Mouse (Mus musculus) lung, adult 18-20 months (tissue): ENCODE results near the gene Gm37240.
A peak's percentile ranks its signal among the peaks of the same experiment; 100 is the strongest.

Experiments used
- DNase-seq, 2 experiments: peaks; one replicate each; pipeline ENCODE4 v3.0.0; 2022; ENCODE audit warnings: mixed read lengths in 2 of 2

Gene Gm37240

GRCm38 (mm10) chr3:85564603-85565002 is 322.7 kb downstream of the Gm37240 start:
- DNase-seq = no peak

DNA sequence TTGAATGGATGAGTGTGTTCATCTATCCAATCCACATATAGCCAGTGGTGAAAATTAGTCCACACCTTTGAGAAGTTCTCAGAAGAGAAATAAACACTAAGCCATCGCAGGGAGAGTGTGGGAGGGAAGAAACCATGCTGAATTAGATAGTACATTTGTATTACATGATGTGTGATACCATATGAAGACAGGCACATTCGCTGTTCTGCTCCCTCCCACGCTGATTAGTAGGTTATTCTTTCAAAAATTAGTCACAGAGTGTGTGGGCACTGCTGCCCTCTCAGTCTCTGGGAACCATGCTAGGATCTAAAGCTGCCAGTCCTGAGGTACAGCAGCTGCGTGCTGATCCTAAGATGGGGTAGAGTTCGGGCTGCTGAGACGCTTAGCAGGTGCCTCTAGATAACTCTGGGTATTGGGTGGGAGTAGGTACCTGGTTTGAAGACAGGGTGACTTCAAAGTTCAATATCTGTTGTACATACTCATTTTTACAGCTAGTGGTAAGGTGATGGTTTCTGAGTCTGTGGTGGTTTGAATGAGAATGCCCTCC is 333.5 kb downstream of the Gm37240 start:
- DNase-seq = no peak

- no peak for DNase-seq
Observed at GRCm38 (mm10) chr3:85551352-85551751, 336.0 kb downstream of the Gm37240 start.

- peak in 1 of 2 experiments; percentile 32 for DNase-seq
Observed at GRCm38 (mm10) chr3:85550312-85550711, 337.0 kb downstream of the Gm37240 start.

- DNase-seq = peak; percentile 14 to 19
Observed at GRCm38 (mm10) chr3:85543652-85544051, 343.7 kb downstream of the Gm37240 start.

- no peak for DNase-seq
Observed at GRCm38 (mm10) chr3:85542765-85543164, 344.6 kb downstream of the Gm37240 start.

DNA sequence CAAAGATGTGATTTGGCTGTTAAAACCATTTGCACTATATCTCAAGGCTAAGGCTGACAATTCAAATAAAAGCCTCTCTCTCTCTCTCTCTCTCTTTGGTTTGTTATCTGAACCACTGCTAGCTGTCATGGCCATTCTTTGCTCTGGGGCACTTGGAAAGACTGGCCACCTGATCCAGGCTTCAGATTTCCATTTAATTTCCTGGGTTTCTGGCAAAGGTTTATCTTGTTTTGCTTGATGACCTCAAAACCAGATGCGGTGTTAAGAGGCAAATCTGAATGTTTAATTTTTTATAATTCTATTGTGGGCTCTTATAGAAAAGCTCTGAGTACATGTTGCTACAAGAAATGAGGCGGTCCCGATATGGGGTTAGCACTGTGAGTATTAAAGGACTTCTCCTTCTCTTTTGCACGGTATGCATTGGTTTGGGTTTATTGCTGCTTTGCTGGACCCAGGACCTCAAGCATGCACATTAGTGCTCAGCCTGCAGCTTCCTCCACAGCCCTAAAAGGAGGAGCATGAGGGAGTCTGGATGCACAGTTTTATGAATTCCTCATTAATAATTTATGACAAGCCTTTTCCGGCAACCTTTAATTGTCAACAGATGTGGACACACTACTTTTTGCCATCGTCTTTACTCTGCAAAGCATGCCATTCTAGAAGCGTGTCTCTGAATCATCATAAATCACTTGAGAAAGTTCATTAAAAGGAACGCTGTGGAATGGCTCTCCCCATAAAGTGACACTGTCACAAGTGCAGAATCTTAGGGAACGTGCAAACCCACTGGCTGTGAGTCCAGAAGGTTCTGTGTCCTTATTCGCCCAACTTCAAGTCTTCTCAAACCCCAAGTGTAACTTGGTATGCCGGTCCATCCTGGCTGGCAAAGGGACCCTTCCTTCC is 351.4 kb downstream of the Gm37240 start:
- no peak for DNase-seq

DNA sequence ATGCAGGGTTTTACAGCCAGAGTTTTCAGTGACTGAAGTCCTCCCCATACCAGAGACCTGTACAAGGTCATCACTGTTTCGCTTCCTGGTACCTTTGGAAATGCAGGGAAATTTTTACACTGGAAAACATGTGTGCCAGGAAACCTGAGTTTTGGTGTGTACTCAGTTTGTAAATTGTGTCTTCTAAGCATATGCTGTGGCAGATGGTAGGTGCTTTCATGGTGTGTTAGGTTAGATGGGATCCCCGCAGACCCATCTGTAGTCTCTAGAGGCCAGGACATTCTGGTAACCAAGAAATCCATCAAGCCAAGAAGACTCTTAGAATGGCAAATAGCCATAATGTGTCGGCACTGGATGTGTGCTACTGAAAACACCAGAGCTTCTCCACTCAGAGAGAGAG is 352.3 kb downstream of the Gm37240 start:
- no peak for DNase-seq

DNA sequence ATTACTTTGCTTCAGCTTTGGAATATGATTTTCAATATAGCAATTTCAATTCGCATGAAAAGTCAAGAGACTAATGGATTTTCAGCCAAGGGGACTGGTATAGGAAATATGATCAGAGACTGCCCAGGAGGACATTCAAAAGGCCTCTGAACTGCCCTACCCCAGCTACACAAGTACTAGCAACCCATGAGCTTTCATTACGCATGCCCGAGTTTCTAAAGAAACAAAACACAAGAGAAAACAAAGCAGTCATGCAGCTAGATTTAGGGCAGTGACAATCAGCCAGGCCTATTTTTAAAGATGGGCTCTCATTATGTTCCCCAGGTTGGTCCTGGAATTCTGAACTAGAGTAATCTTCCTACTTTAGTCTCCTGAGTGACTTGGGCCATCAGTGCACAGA is 354.9 kb downstream of the Gm37240 start:
- DNase-seq = no peak

DNA sequence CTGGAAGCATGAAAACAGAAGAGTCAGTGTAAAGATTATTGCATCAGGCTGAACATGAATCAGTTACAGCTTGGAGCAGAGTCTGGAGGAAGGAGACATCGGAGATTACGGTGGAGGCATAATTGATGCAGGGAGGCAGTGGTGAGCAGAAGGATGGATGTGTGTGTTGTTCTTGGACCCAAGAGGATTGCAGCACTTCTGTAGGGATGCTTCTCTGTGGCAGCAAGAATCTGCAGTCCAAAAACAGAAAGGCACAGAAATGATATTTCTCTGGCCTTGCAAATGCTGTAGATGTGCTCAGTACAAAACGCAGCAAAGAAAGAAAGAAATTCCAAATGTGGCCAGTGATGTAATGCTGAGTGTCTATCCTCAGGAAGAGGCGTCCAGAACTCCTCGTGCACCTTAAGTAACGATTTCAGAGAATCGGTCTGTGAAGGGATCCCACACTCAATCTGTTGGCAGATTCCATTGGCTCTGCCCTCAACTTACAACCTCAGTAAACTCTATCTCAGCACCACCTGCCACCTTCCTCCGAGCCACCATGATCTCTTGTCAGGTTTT is 356.6 kb downstream of the Gm37240 start:
- DNase-seq = no peak

DNA sequence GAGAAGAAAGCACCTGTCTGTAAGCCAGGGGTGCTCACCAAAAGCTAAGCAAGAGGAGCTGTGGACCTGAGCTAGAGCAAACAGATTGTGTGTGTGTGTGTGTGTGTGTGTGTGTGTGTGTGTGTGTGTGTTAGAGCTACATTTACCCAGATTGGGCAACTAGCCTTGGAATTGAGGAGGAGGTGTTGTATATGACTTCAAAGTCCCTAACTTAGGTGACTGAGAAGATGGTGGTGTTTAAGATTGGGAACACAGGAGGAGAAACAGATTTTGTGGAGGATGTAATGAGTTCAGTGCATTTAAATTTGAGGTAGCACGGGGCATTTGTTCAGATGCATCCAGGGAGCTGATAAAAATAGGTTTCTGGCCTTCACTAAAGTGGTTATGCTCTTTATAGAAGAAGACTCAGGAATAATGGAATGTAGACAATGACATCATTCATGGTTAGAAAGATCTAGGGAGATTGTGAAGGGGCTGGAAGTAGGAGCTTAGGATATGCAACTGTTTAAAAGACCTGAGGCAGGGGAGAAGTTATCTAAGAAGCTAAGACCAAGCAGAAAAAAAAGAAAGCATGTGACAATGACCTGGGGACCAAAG is 365.9 kb downstream of the Gm37240 start:
- DNase-seq = no peak

- DNase-seq = no peak
Observed at GRCm38 (mm10) chr3:85518668-85519067, 368.6 kb downstream of the Gm37240 start.

DNA sequence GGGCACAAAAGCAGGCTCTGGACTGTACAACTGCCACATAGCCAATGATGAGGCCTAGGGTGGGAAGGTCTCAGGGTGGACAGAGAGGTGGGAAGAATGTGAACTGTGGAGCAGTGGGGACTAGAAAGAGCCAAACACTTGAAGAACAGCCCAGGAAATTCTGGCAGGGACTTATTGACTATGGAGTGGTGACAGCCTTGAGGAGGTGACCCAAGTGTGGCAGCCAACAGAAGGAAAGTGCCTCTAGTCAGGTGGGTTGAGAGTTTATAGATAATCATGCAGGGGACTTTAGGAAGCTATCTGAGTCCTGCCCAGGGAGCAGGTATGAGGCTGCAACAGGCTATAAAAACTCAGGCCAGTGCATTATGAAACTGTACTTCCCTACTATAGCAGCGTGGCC is 369.2 kb downstream of the Gm37240 start:
- no peak for DNase-seq

DNA sequence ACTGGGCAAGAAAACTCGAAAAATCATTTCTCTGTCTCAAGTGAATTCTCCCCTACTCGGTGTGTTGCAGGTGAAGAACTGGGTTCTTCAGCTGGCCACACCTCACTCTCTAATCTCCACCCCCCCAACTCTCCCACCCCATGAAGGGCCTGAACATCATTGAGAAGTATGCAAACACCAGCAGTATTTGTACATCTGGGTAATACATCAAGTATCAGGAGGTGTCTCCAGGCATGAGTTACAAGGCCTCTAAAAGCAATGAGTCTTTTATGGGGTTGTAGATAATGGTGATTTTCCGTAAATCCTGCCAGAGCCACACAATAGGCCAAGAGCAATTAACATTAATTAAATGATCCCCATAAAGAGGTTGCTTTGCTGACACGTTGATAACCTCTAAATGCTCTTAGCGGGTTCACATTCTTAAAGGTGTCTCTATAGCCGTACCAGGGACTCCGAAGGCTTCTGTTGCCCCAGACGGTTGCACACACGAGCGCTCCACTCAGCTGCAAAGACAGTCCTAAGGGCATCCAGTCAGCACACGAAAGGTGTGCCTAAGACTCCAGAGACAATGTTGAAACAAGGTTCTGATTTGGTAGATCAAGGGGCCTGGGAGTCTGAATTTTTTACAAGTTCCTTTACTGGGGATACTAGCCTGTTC is 370.4 kb downstream of the Gm37240 start:
- DNase-seq = no peak

DNA sequence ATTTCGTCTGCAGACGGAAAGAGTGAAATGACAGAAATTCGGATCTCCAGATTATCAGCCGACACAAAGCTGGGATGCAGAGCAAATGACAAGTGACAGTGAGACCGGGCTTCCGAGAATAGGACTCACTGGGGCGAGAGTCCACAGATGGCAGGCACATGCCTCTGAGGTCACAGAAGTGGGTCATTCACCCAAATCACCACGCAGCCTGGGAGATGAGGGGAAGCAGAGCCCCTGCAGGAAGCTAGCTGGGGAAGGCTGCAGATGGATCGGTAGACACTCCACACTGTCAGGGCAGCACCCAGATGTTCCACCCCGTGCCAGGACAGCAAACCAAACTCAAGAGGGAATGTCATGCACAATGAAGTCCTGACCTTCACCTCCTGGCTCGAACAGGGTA is 372.6 kb downstream of the Gm37240 start:
- no peak for DNase-seq

- no peak for DNase-seq
Observed at GRCm38 (mm10) chr3:85508717-85509279, 378.5 kb downstream of the Gm37240 start.

DNA sequence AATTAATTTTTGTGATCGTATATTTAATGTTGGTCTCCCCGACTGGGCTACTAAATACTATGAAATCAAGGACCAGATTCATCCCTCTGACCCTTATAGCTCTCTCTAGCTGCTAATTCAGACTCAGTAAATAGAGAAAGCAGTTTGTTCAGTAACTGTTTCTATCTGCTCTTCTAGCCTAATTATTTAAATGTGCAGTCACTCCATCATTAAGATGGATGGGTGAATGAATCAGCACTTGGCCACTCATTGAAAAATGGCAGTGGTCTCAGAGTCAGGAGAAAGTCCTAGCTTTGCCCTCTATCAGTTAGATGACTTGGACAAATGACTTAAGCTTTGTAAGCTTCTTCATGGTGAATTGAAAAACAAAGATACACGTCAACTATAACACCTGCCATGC is 387.2 kb downstream of the Gm37240 start:
- DNase-seq = no peak

DNA sequence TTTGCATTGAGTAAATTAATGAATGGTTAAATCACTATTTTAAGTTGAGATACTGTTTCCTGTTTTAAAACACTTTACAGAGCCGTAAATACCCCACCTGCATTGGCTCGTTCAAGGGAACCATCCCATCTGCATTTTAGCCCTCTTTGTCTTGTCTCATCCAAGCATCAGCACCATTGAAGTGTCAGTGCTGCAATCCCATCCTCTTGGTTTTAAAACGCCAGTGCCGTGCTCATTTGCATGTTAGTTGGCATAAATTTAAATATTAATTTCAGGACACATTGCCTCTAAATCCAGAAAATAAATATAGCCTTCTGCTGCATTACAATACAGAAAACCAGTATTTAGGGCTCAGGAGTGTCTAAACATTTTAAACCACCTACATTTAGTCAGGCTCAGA is 391.2 kb downstream of the Gm37240 start:
- DNase-seq = no peak

DNA sequence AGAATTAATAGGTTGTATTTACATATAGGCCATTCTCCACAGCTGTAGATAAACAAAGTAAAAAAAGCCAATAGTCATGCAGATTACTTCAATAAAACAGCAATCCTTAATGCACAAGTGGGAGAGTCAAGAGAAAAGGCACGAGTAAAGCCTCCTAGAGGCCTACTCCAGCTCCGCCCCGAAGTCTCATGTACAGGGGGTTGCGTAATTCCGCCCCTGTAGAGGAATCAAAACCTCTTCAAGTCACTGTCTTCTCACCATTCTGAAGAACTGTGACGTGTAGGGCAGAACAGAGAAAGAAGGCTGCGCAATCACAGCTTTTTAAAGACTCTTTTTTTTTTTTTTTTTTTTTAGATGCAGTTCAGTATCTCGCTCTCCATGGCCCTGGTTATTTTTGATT is 393.5 kb downstream of the Gm37240 start:
- no peak for DNase-seq

DNA sequence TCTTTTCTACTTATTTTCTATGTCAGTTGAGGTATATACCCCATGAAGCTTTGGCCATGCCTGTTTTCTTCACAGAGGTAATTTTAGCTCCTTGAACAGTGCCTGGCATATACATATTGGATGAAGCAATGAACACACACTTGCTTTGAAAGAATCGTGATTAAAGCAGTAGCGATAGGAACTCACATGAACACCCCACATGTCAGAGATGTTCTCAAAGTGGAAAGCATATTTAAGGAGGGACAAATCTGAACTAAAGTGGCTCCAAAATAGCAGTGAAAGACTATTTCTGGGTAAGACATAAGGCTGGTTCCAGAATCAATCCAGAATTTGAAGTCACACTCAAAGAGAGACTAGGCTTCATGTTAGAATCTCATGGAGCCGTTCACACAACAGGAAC is 397.1 kb downstream of the Gm37240 start:
- no peak for DNase-seq

- no peak for DNase-seq
Observed at GRCm38 (mm10) chr3:85487379-85487778, 399.9 kb downstream of the Gm37240 start.

- DNase-seq = no peak
Observed at GRCm38 (mm10) chr3:85485536-85486190, 401.7 kb downstream of the Gm37240 start.
